Mouse (Mus musculus) heart, postnatal 0 days (tissue): ENCODE results near the gene Mrpl52. TPM values are rescaled to one million over a fixed set of nuclear protein-coding genes. Genes with fewer than 3 reads are reported as not detected.

ENCODE experiments used
- ATAC-seq: fragments of 200-750 bp; cut with Nextera tagmentation; 2 replicates; pipeline ENCODE4 v1.8.0; 2017; ENCODE audit warnings: low read depth, moderate number of reproducible peaks, moderate library complexity; ENCODE audit not compliant: insufficient read depth
- DNase-seq: peaks from one replicate; pipeline ENCODE4 v3.0.0-alpha.2; 2016; ENCODE audit warnings: low spot score
- H3K27ac ChIP-seq: fragments of 300-500 bp; sonication (generic); 2 replicates; pipeline ENCODE4 v1.5.1; 2014; ENCODE audit warnings: low read depth, mild to moderate bottlenecking
- H3K27me3 ChIP-seq: fragments of 300-500 bp; sonication (generic); 2 replicates; pipeline ENCODE4 v1.6.1; 2014; ENCODE audit warnings: low read length, mixed read lengths; ENCODE audit not compliant: control insufficient read depth, insufficient read depth
- H3K36me3 ChIP-seq: fragments of 300-500 bp; sonication (generic); replicated peaks from 2 replicates; pipeline ENCODE4 v1.6.1; 2014; ENCODE audit warnings: low read length, mixed read lengths; ENCODE audit not compliant: control insufficient read depth, insufficient read depth
- H3K4me1 ChIP-seq: fragments of 300-500 bp; sonication (generic); 2 replicates; pipeline ENCODE4 v1.6.1; 2014; ENCODE audit warnings: antibody characterized with exemption; ENCODE audit not compliant: control insufficient read depth, insufficient read depth
- H3K4me2 ChIP-seq: fragments of 300-500 bp; sonication (generic); 2 replicates; pipeline ENCODE4 v1.6.1; 2014; ENCODE audit warnings: low read depth, mild to moderate bottlenecking, low read length, moderate library complexity
- H3K4me3 ChIP-seq: fragments of 300-500 bp; sonication (generic); 2 replicates; pipeline ENCODE4 v1.5.1; 2014; ENCODE audit warnings: low read depth, low read length
- H3K9ac ChIP-seq: fragments of 300-500 bp; sonication (generic); replicated peaks from 2 replicates; pipeline ENCODE4 v1.6.1; 2014; ENCODE audit warnings: low read depth, low read length, mixed read lengths
- H3K9me3 ChIP-seq: fragments of 300-500 bp; sonication (generic); replicated peaks from 2 replicates; pipeline ENCODE4 v1.6.1; 2016; ENCODE audit warnings: low read length; ENCODE audit not compliant: control insufficient read depth
- CTCF ChIP-seq: IDR thresholded peaks from 2 replicates; pipeline ENCODE4 v1.5.1; 2016; ENCODE audit warnings: antibody characterized with exemption, control low read depth, low read depth
- EP300 ChIP-seq: IDR thresholded peaks from 2 replicates; pipeline ENCODE4 v1.6.1; 2016; ENCODE audit warnings: antibody characterized with exemption, low read depth
- WGBS: fragments of 180-500 bp; shearing (Covaris S2); extraction: QIAGEN DNeasy Blood & Tissue Kit; methylation state at CpG from one replicate; pipeline ENCODE4 v1.1.7; 2014; 5-methylcytosine and 5-hydroxymethylcytosine counted together
- polyA plus RNA-seq: library from polyadenylated mRNA; unstranded; fragments of >200 nt; fragmentation: Nextera tagmentation; extraction: Ambion mirVana; gene quantifications from 2 replicates; pipeline ENCODE4 v1.2.1, GENCODE M21; 2015
- total RNA-seq: library from RNA; depleted of rRNA; stranded (reverse); fragments of >200 nt; gene quantifications from 2 replicates; pipeline ENCODE4 v1.2.3, GENCODE M21; 2014; ENCODE audit warnings: low replicate concordance

Mrpl52 gene
- total and polyA plus RNA-seq, 2 experiments from 2014 or later: 132 to 335 TPM

DNA sequence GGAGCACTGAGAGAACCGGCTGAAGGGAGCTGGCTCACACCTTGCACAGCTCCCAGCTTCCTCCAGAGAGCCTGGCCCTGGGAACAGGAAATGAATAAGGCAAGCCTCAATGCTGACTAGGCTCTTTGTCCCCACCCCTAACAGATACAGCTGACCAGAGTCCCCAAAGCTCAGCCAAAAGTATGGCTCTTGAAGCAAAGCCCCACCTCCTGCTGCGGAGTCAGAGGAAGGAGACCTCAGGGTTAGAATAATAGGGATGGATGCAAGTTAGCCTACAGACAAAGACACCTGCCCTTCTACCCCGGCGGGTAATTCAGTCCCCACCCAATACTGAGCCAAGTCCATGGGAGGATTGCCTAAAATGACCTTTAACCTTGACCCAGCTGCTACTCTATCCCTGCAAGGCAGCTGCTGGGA lies 43.3 kb upstream of the Mrpl52 start:
- no peak overlapping the region for H3K4me2 ChIP-seq
- H3K27ac ChIP-seq: no peak overlapping the region
- ATAC-seq (peak; percentile 64), DNase-seq (peak; percentile 36)
- WGBS: 54% methylated on average over 4 of the region's 4 CpGs
- TF ChIP-seq CTCF (no peak), EP300 (no peak)
- no peaks in the 10 kb centered on the region for H3K9me3 ChIP-seq
- H3K36me3 ChIP-seq: no peaks in the 10 kb centered on the region
- no peak overlapping the region for H3K4me3 ChIP-seq
- H3K9ac ChIP-seq: no peak overlapping the region
- no peaks in the 10 kb centered on the region for H3K27me3 ChIP-seq
- no peaks in the 10 kb centered on the region for H3K4me1 ChIP-seq

- DNase-seq: no peak
- 85% methylated on average over 8 of the region's 8 CpGs for WGBS
- no peak overlapping the region for H3K9ac ChIP-seq
- no peak for ATAC-seq
- H3K36me3 ChIP-seq: no peaks in the 10 kb centered on the region
- H3K27me3 ChIP-seq: no peaks in the 10 kb centered on the region
- H3K27ac ChIP-seq: no peak overlapping the region
- H3K4me3 ChIP-seq: no peak overlapping the region
- no peak for TF ChIP-seq CTCF
- no peak for TF ChIP-seq EP300
- no peak overlapping the region for H3K4me2 ChIP-seq
- H3K9me3 ChIP-seq: no peaks in the 10 kb centered on the region
- no peaks in the 10 kb centered on the region for H3K4me1 ChIP-seq
Measured at GRCm38 (mm10) chr14:54384396-54384795, 42.3 kb upstream of the Mrpl52 start.

GRCm38 (mm10) chr14:54385968-54386618 lies 40.6 kb upstream of the Mrpl52 start:
- no peak overlapping the region for H3K4me2 ChIP-seq
- H3K4me3 ChIP-seq: no peak overlapping the region
- ATAC-seq (no peak), DNase-seq (no peak)
- H3K9me3 ChIP-seq: no peaks in the 10 kb centered on the region
- no peak overlapping the region for H3K9ac ChIP-seq
- TF ChIP-seq EP300: no peak
- no peak for TF ChIP-seq CTCF
- H3K36me3 ChIP-seq: no peaks in the 10 kb centered on the region
- 78% methylated on average over 7 of the region's 7 CpGs for WGBS
- no peaks in the 10 kb centered on the region for H3K27me3 ChIP-seq
- no peak overlapping the region for H3K27ac ChIP-seq
- H3K4me1 ChIP-seq: no peaks in the 10 kb centered on the region

- no peaks in the 10 kb centered on the region for H3K9me3 ChIP-seq
- H3K27ac ChIP-seq: no peak overlapping the region
- H3K4me3 ChIP-seq: no peak overlapping the region
- H3K4me1 ChIP-seq: no peaks in the 10 kb centered on the region
- no peak overlapping the region for H3K9ac ChIP-seq
- WGBS: 81% methylated on average over 6 of the region's 6 CpGs
- ATAC-seq (no peak), DNase-seq (no peak)
- no peaks in the 10 kb centered on the region for H3K27me3 ChIP-seq
- no peak for TF ChIP-seq EP300
- no peaks in the 10 kb centered on the region for H3K36me3 ChIP-seq
- H3K4me2 ChIP-seq: no peak overlapping the region
Measured at GRCm38 (mm10) chr14:54387546-54387945, 39.2 kb upstream of the Mrpl52 start.

- no peaks in the 10 kb centered on the region for H3K36me3 ChIP-seq
- H3K27me3 ChIP-seq: no peaks in the 10 kb centered on the region
- TF ChIP-seq EP300: no peak
- TF ChIP-seq CTCF: no peak
- ATAC-seq (no peak), DNase-seq (no peak)
- no peak overlapping the region for H3K9ac ChIP-seq
- 68% methylated on average over 6 of the region's 6 CpGs for WGBS
- H3K4me3 ChIP-seq: no peak overlapping the region
- H3K4me2 ChIP-seq: no peak overlapping the region
- H3K27ac ChIP-seq: no peak overlapping the region
- H3K9me3 ChIP-seq: no peaks in the 10 kb centered on the region
- H3K4me1 ChIP-seq: no peaks in the 10 kb centered on the region
Measured at GRCm38 (mm10) chr14:54390843-54391242, 35.9 kb upstream of the Mrpl52 start.

DNA sequence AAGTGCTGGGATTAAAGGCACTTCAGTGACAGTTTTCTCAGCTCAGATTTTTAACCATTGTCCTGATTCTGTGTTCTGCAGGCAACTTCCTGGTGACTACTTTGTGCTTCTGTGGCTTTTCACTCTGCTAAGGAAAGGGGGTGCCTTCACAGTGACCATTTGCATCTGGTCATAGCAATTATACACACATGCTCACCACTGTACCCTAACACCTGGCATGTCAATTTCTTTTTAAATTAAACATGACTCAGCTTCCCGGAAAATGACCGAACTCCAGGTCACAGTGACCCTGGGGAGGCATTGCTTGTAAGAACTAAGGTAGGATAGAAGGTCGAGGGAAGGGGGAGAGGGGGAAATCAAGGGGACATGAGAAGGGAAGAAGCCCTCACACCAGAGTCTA lies 32.9 kb upstream of the Mrpl52 start:
- Histone ChIP-seq H3K4me2 (no peak overlapping the region), H3K36me3 (no peaks in the 10 kb centered on the region), H3K27ac (no peak overlapping the region), H3K9me3 (no peaks in the 10 kb centered on the region), H3K9ac (no peak overlapping the region), H3K4me3 (no peak overlapping the region), H3K27me3 (no peaks in the 10 kb centered on the region), H3K4me1 (no peaks in the 10 kb centered on the region)
- no peak for TF ChIP-seq EP300
- WGBS: 63% methylated on average over 3 of the region's 3 CpGs
- DNase-seq: no peak
- no peak for ATAC-seq
